Mouse (Mus musculus) cerebellum, adult 9-10 months (tissue): Measurements from ENCODE around the gene Gm13090.
A peak's percentile ranks its signal among the peaks of the same experiment; 100 is the strongest.

Experiments
- DNase-seq: peaks from one replicate; pipeline ENCODE4 v3.0.0; 2022

Gm13090 gene

GRCm38 (mm10) chr4:151097104-151097438 lies 7.7 kb downstream of the Gm13090 start:
- DNase-seq: no peak

- DNase-seq: peak; percentile 75
Measured at GRCm38 (mm10) chr4:151103646-151104045, 14.3 kb downstream of the Gm13090 start.

GRCm38 (mm10) chr4:151104147-151104546 lies 14.8 kb downstream of the Gm13090 start:
- peak; percentile 46 for DNase-seq

GRCm38 (mm10) chr4:151105886-151106285 lies 16.5 kb downstream of the Gm13090 start:
- DNase-seq: peak; percentile 54

GRCm38 (mm10) chr4:151106468-151106867 lies 17.1 kb downstream of the Gm13090 start:
- DNase-seq: peak; percentile 41

GRCm38 (mm10) chr4:151107131-151108001 lies 18.0 kb downstream of the Gm13090 start:
- DNase-seq: peak; percentile 67

GRCm38 (mm10) chr4:151108028-151108771 lies 18.8 kb downstream of the Gm13090 start:
- peak; percentile 90 for DNase-seq

- peak; percentile 56 for DNase-seq
Measured at GRCm38 (mm10) chr4:151108834-151109241, 19.5 kb downstream of the Gm13090 start.

- DNase-seq: no peak
Measured at GRCm38 (mm10) chr4:151111226-151111625, 21.9 kb downstream of the Gm13090 start.

- no peak for DNase-seq
Measured at GRCm38 (mm10) chr4:151114574-151114973, 25.2 kb downstream of the Gm13090 start.

GRCm38 (mm10) chr4:151118883-151119282 lies 29.5 kb downstream of the Gm13090 start:
- DNase-seq: no peak

GRCm38 (mm10) chr4:151127636-151128548 lies 38.5 kb downstream of the Gm13090 start:
- peak; percentile 58 for DNase-seq

GRCm38 (mm10) chr4:151128641-151129541 lies 39.5 kb downstream of the Gm13090 start:
- DNase-seq: peak; percentile 92

GRCm38 (mm10) chr4:151129725-151130557 lies 40.6 kb downstream of the Gm13090 start:
- DNase-seq: peak; percentile 61

GRCm38 (mm10) chr4:151130756-151131490 lies 41.6 kb downstream of the Gm13090 start:
- peak; percentile 48 for DNase-seq

- no peak for DNase-seq
Measured at GRCm38 (mm10) chr4:151132493-151132892, 43.1 kb downstream of the Gm13090 start.

- peak; percentile 50 for DNase-seq
Measured at GRCm38 (mm10) chr4:151133760-151134159, 44.4 kb downstream of the Gm13090 start.

- DNase-seq: peak; percentile 46
Measured at GRCm38 (mm10) chr4:151135491-151135890, 46.1 kb downstream of the Gm13090 start.

GRCm38 (mm10) chr4:151137701-151138100 lies 48.3 kb downstream of the Gm13090 start:
- DNase-seq: no peak

- peak; percentile 80 for DNase-seq
Measured at GRCm38 (mm10) chr4:151138135-151138534, 48.8 kb downstream of the Gm13090 start.
